Mouse (Mus musculus) G1E (cell line): ENCODE results near the gene Scn1b. TPM values are rescaled to one million over a fixed set of nuclear protein-coding genes. Genes with fewer than 3 reads are reported as not detected.
A peak's percentile ranks its signal among the peaks of the same experiment; 100 is the strongest.

Source experiments
- ATAC-seq: 2 replicates; pipeline ENCODE4 v1.8.0; 2016; ENCODE audit warnings: mild to moderate bottlenecking; ENCODE audit not compliant: insufficient number of reproducible peaks, poor library complexity, low FRiP score, severe bottlenecking; ENCODE audit errors: extremely low read depth
- DNase-seq: peaks from one replicate; pipeline ENCODE4 v3.0.0; 2012; ENCODE audit warnings: low spot score
- H3K27me3 ChIP-seq: 2 replicates; pipeline ENCODE4 v1.6.1; 2012; ENCODE audit warnings: mild to moderate bottlenecking, low read length, inconsistent platforms; ENCODE audit not compliant: insufficient read depth
- H3K36me3 ChIP-seq: replicated peaks from 2 replicates; pipeline ENCODE3; 2012; ENCODE audit warnings: mild to moderate bottlenecking, inconsistent platforms
- H3K4me1 ChIP-seq: 2 replicates; pipeline ENCODE4 v1.6.1; 2012; ENCODE audit warnings: low read depth, low read length, inconsistent platforms, mixed read lengths; ENCODE audit not compliant: insufficient read depth
- H3K4me3 ChIP-seq: 2 replicates; pipeline ENCODE4 v1.5.1; 2012; ENCODE audit warnings: low read depth, mild to moderate bottlenecking, inconsistent platforms, low read length, moderate library complexity, mixed read lengths
- H3K9me3 ChIP-seq: replicated peaks from 2 replicates; pipeline ENCODE4 v1.6.1; 2012; ENCODE audit warnings: inconsistent platforms
- CTCF ChIP-seq: IDR thresholded peaks from 2 replicates; pipeline ENCODE4 v1.5.1; 2012; ENCODE audit warnings: low read depth, low read length, inconsistent platforms, mixed read lengths
- GATA1 ChIP-seq: IDR thresholded peaks from 2 replicates; pipeline ENCODE4 v1.6.1; 2012; ENCODE audit warnings: borderline replicate concordance, low read length, inconsistent platforms, mixed read lengths
- GATA2 ChIP-seq: IDR thresholded peaks from 2 replicates; pipeline ENCODE4 v1.6.1; 2012; ENCODE audit warnings: low read depth, low read length, inconsistent platforms, borderline replicate concordance
- POLR2AphosphoS5 ChIP-seq: IDR thresholded peaks from 2 replicates; pipeline ENCODE4 v1.6.1; 2012; ENCODE audit warnings: low read depth, low read length, inconsistent platforms; ENCODE audit not compliant: insufficient replicate concordance
- TAL1 ChIP-seq: conservative IDR thresholded peaks from 2 replicates; pipeline ENCODE4 v1.6.1; 2012; ENCODE audit warnings: low read depth, low read length, inconsistent platforms, mixed read lengths
- polyA plus RNA-seq: library from polyadenylated mRNA; stranded (reverse); fragments of >175 nt; gene quantifications from 2 replicates; pipeline ENCODE4 v1.2.3, GENCODE M21; 2012
- total RNA-seq, 2 experiments: library from RNA; stranded (forward) in 1 of 2; stranded (reverse) in 1 of 2; fragments of 200-1000 nt in 1 of 2; fragments of >200 nt in 1 of 2; fragmentation: Nextera tagmentation in 1 of 2; gene quantifications; 2 replicates each; pipeline ENCODE4 v1.2.3; 2014 to 2017

The Scn1b gene
- total and polyA plus RNA-seq, 3 experiments: not detected

- TF ChIP-seq POLR2AphosphoS5 (no peak), GATA1 (no peak), CTCF (no peak), TAL1 (no peak), GATA2 (no peak)
- H3K4me3 ChIP-seq: peak overlapping the region; percentile 50; the same call in 1 of the 2 replicates
- H3K4me1 ChIP-seq: peaks cover 54% of the 10 kb centered on the region
- ATAC-seq (peak; percentile 24; the same call in 1 of the 2 replicates), DNase-seq (no peak)
- no peaks in the 10 kb centered on the region for H3K27me3 ChIP-seq
- H3K9me3 ChIP-seq: peaks cover 16% of the 10 kb centered on the region
- peaks cover 2% of the 10 kb centered on the region for H3K36me3 ChIP-seq
These were observed 29.5 kb upstream of the Scn1b start for GRCm38 (mm10) chr7:31156034-31156928.

DNA sequence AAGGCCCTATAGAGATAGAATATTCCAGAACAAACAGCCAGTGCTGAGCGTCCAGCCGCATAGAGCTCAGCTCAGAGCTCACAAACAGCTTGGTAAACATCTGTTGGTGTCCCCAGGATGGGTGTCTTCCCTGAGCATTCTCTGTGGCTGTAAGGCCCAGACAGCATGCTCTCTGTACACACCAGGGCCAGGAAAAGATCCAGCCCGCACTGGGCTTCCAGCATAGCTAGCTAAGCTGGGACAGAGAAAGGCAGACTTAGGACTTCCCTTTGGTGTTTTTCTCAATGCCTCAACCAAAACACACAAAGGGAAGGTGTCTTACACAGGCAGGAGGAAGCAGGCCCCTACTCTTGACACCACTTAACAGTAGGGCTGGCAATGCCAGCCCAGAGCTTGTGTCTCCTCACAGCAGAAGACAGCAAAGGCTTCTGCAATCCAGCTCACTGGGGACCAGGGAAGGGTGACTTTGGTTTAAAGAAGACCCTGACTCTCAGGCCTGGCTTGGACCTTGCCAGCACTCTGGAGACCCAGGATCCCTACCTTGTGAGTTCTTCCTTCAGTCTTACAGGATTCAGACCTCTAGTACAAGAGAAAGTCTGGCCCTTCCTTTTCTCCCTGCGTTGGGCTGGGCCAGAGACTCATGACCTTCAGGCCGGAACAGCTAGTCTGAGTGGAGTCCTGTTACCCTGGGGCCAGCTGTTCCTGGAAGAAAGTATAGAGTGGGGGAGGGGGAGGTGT is 28.7 kb upstream of the Scn1b start, which contains the start of gene Gramd1a:
Gramd1a (minus strand) TSS at position 601 of the 738 bp plus-strand sequence.
- Histone ChIP-seq H3K36me3 (peaks cover 2% of the 10 kb centered on the region), H3K9me3 (peaks cover 23% of the 10 kb centered on the region), H3K27me3 (no peaks in the 10 kb centered on the region), H3K4me1 (peaks cover 47% of the 10 kb centered on the region), H3K4me3 (peak within 1 kb of the TSS; percentile 50; the same call in 1 of the 2 replicates)
- TF ChIP-seq GATA1 (no peak), CTCF (no peak), GATA2 (no peak), TAL1 (no peak), POLR2AphosphoS5 (no peak)
- DNase-seq: no peak
- no peak for ATAC-seq

GRCm38 (mm10) chr7:31153536-31154320 is 26.9 kb upstream of the Scn1b start:
- DNase-seq (no peak), ATAC-seq (no peak)
- Histone ChIP-seq H3K4me3 (no peak overlapping the region), H3K4me1 (peaks cover 51% of the 10 kb centered on the region), H3K9me3 (peaks cover 35% of the 10 kb centered on the region), H3K27me3 (no peaks in the 10 kb centered on the region), H3K36me3 (peaks cover 2% of the 10 kb centered on the region)
- no peak for TF ChIP-seq GATA1
- TF ChIP-seq GATA2: no peak
- TF ChIP-seq POLR2AphosphoS5: no peak
- no peak for TF ChIP-seq TAL1
- TF ChIP-seq CTCF: no peak

DNA sequence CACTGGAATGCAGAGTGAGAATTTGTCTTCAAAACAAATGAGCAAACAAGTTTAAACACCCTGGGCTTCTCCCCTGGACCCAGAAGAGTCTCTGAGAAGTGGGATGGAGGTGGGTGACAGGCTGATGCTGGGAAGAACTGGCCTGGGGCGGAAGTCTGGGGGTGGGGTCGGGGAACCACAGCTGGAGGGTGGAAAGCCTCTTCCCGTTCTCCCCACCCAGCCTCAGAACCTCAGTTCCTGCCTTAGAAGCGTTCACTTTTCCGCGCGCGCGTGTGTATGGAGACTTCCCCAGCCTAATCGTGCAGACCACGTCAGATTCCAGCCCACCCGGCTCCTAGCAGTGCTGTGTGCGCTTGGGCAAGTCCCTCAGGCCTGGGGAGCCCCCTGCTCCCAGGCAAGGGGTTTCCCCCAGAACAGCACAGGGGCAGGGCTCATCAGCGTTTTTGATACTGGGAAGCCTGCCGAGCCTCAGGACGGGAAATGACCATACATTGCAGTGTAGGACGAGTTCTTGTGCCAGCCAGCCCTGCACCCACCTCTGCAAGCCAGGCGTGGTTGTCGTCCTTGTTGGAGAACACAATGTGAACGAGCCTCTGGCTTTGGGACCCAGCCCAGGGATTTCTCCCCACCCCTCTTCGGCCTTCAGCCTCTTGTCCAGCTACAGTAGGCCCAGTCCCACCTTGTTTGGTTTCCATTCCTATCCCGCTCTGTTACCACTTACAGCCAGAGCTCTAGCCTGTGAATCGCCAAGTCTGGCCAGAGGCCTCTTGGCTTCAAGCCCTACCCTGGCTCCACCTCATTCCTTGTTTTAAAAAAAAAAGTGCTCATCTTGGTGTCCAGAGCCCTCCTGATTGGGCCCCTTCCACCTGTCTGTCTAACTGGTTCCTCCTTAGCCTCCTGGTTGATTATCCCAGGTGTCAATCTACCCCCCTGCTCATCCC is 24.8 kb upstream of the Scn1b start:
- peaks cover 44% of the 10 kb centered on the region for H3K9me3 ChIP-seq
- TF ChIP-seq GATA2: no peak
- no peak for TF ChIP-seq POLR2AphosphoS5
- no peak for TF ChIP-seq GATA1
- TF ChIP-seq CTCF: no peak
- no peak for TF ChIP-seq TAL1
- peaks cover 13% of the 10 kb centered on the region for H3K36me3 ChIP-seq
- H3K4me3 ChIP-seq: peak overlapping the region; percentile 79
- no peaks in the 10 kb centered on the region for H3K27me3 ChIP-seq
- ATAC-seq (no peak), DNase-seq (peak; percentile 36)
- H3K4me1 ChIP-seq: peaks cover 62% of the 10 kb centered on the region

DNA sequence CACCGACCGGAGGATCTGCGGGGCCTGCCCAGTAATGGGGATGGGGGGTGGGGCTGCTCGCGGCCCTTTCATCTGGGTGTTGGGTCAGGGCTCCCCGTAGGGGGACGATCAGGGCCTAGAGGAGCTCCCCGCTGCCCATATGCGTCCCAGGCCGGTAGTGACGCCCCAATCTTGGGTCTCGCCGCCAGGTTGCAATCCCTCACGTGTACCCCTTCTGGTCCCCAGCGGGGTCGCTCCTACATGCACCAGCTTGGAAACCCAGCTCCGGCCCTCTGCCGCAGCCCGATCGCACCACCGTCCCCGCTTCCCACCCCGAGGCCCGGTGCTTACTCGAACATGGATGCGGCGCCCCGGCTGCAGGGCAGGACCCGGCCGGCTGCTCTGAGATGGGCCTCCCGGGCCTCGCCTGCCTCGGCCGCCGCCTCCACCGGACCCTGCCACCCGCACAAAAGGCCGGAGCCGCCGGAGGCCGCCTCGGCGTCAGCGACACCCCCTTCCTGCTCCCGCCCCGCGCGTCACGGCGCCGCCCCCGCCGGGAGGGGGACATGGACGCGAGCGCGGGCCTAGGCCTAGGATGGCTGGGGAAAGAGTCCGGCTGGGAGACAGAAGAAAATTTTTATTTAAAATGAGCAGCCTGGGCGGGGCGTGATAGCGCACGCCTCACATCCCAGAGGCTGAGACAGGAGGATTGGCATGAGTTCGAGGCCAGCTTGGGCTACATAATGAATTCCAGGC is 23.9 kb upstream of the Scn1b start:
- ATAC-seq (peak; percentile 24), DNase-seq (peak; percentile 42)
- no peaks in the 10 kb centered on the region for H3K27me3 ChIP-seq
- no peak for TF ChIP-seq GATA1
- no peak for TF ChIP-seq POLR2AphosphoS5
- no peak for TF ChIP-seq CTCF
- TF ChIP-seq GATA2: no peak
- no peak for TF ChIP-seq TAL1
- H3K36me3 ChIP-seq: peaks cover 21% of the 10 kb centered on the region
- peak overlapping the region; percentile 79 for H3K4me3 ChIP-seq
- H3K4me1 ChIP-seq: peaks cover 55% of the 10 kb centered on the region
- peaks cover 38% of the 10 kb centered on the region for H3K9me3 ChIP-seq
